Mouse (Mus musculus) forebrain, embryonic 13.5 days (tissue): ENCODE measurements around the gene Yars. TPM values are rescaled to one million over a fixed set of nuclear protein-coding genes. Genes with fewer than 3 reads are reported as not detected.
A peak's percentile ranks its signal among the peaks of the same experiment; 100 is the strongest.

ENCODE experiments used
- ATAC-seq: fragments of 200-750 bp; cut with Nextera tagmentation; 2 replicates; pipeline ENCODE4 v1.8.0; 2017
- H3K27ac ChIP-seq: fragments of 300-500 bp; sonication (generic); 2 replicates; pipeline ENCODE4 v1.5.1; 2015; ENCODE audit warnings: inconsistent platforms, mild to moderate bottlenecking, moderate library complexity
- H3K27me3 ChIP-seq: fragments of 300-500 bp; sonication (generic); 2 replicates; pipeline ENCODE4 v1.6.1; 2015; ENCODE audit warnings: mild to moderate bottlenecking, inconsistent platforms
- H3K36me3 ChIP-seq: fragments of 300-500 bp; sonication (generic); 2 replicates; pipeline ENCODE4 v1.6.1; 2015; ENCODE audit warnings: mild to moderate bottlenecking, inconsistent platforms; ENCODE audit not compliant: poor library complexity, severe bottlenecking
- H3K4me1 ChIP-seq: fragments of 300-500 bp; sonication (generic); 2 replicates; pipeline ENCODE4 v1.6.1; 2015; ENCODE audit warnings: inconsistent platforms
- H3K4me2 ChIP-seq: fragments of 300-500 bp; sonication (generic); 2 replicates; pipeline ENCODE4 v1.6.1; 2015; ENCODE audit warnings: inconsistent platforms, mild to moderate bottlenecking, moderate library complexity
- H3K4me3 ChIP-seq: fragments of 300-500 bp; sonication (generic); 2 replicates; pipeline ENCODE4 v1.5.1; 2015; ENCODE audit warnings: mild to moderate bottlenecking, inconsistent platforms
- H3K9ac ChIP-seq: fragments of 300-500 bp; sonication (generic); 2 replicates; pipeline ENCODE4 v1.6.1; 2015; ENCODE audit warnings: mild to moderate bottlenecking, inconsistent platforms
- H3K9me3 ChIP-seq: fragments of 300-500 bp; sonication (generic); replicated peaks from 2 replicates; pipeline ENCODE4 v1.6.1; 2016; ENCODE audit warnings: inconsistent platforms
- WGBS: fragments of 180-500 bp; shearing (Covaris S2); methylation state at CpG from one replicate; pipeline ENCODE4 v1.1.7; 2015; 5-methylcytosine and 5-hydroxymethylcytosine counted together
- polyA plus RNA-seq: library from polyadenylated mRNA; unstranded; fragments of >200 nt; fragmentation: Nextera tagmentation; extraction: Ambion mirVana; gene quantifications from 2 replicates; pipeline ENCODE4 v1.2.1, GENCODE M21; 2015

Yars gene
- polyA plus RNA-seq, 1 experiment from 2014 or later = 100 TPM

GRCm38 (mm10) chr4:129248243-129248767 is 58.7 kb downstream of the Yars start:
- Histone ChIP-seq H3K4me3 (peak overlapping the region; percentile 54), H3K27me3 (peaks cover 64% of the 10 kb centered on the region), H3K9me3 (no peaks in the 10 kb centered on the region), H3K36me3 (no peaks in the 10 kb centered on the region), H3K4me2 (peak overlapping the region; percentile 91), H3K4me1 (peaks cover 27% of the 10 kb centered on the region), H3K27ac (no peak overlapping the region), H3K9ac (peak overlapping the region; percentile 70)
- WGBS = 0% methylated on average over 24 of the region's 74 CpGs
- no peak for ATAC-seq

GRCm38 (mm10) chr4:129249288-129249687 is 59.7 kb downstream of the Yars start:
- no peaks in the 10 kb centered on the region for H3K9me3 ChIP-seq
- H3K4me2 ChIP-seq = no peak overlapping the region
- WGBS = 22% methylated on average over 7 of the region's 7 CpGs
- H3K9ac ChIP-seq = no peak overlapping the region
- H3K27me3 ChIP-seq = peaks cover 64% of the 10 kb centered on the region
- peaks cover 27% of the 10 kb centered on the region for H3K4me1 ChIP-seq
- ATAC-seq = no peak
- no peak overlapping the region for H3K27ac ChIP-seq
- no peak overlapping the region for H3K4me3 ChIP-seq
- H3K36me3 ChIP-seq = no peaks in the 10 kb centered on the region

- H3K36me3 ChIP-seq = no peaks in the 10 kb centered on the region
Measured at GRCm38 (mm10) chr4:129250759-129251481, 61.4 kb downstream of the Yars start.

GRCm38 (mm10) chr4:129251482-129252125 is 62.0 kb downstream of the Yars start:
- Histone ChIP-seq H3K9me3 (no peaks in the 10 kb centered on the region), H3K9ac (0 out of 2 replicates have a peak overlapping the region, but pooled peaks have one; percentile 22), H3K4me2 (peak overlapping the region; percentile 40), H3K4me3 (no peak overlapping the region), H3K27ac (no peak overlapping the region), H3K36me3 (no peaks in the 10 kb centered on the region), H3K4me1 (peaks cover 32% of the 10 kb centered on the region), H3K27me3 (peaks cover 47% of the 10 kb centered on the region)
- WGBS = 1% methylated on average over 15 of the region's 15 CpGs
- peak; percentile 21; the same call in 1 of the 2 replicates for ATAC-seq

More at GRCm38 (mm10) chr4:129250759-129251481, 61.4 kb downstream of the Yars start:
- peak overlapping the region; percentile 40 for H3K4me2 ChIP-seq
- WGBS = 15% methylated on average over 15 of the region's 15 CpGs
- peak overlapping the region; percentile 22; the same call in 1 of the 2 replicates for H3K9ac ChIP-seq
- peaks cover 27% of the 10 kb centered on the region for H3K4me1 ChIP-seq
- peaks cover 53% of the 10 kb centered on the region for H3K27me3 ChIP-seq
- no peak for ATAC-seq
- H3K9me3 ChIP-seq = no peaks in the 10 kb centered on the region
- H3K4me3 ChIP-seq = no peak overlapping the region
- H3K27ac ChIP-seq = no peak overlapping the region

- Histone ChIP-seq H3K27ac (no peak overlapping the region), H3K4me1 (peaks cover 35% of the 10 kb centered on the region), H3K36me3 (no peaks in the 10 kb centered on the region), H3K27me3 (peaks cover 38% of the 10 kb centered on the region), H3K4me3 (no peak overlapping the region), H3K4me2 (no peak overlapping the region), H3K9me3 (no peaks in the 10 kb centered on the region), H3K9ac (no peak overlapping the region)
- WGBS = 91% methylated on average over 2 of the region's 2 CpGs
- no peak for ATAC-seq
Measured at GRCm38 (mm10) chr4:129252492-129252891, 62.9 kb downstream of the Yars start.

- H3K4me2 ChIP-seq = no peak overlapping the region
- H3K9ac ChIP-seq = no peak overlapping the region
- no peak overlapping the region for H3K4me3 ChIP-seq
- peaks cover 17% of the 10 kb centered on the region for H3K27me3 ChIP-seq
- H3K4me1 ChIP-seq = peaks cover 23% of the 10 kb centered on the region
- no peak overlapping the region for H3K27ac ChIP-seq
- ATAC-seq = no peak
- WGBS = 98% methylated on average over 3 of the region's 3 CpGs
- no peaks in the 10 kb centered on the region for H3K36me3 ChIP-seq
- H3K9me3 ChIP-seq = no peaks in the 10 kb centered on the region
Measured at GRCm38 (mm10) chr4:129254571-129254970, 65.0 kb downstream of the Yars start.

GRCm38 (mm10) chr4:129256450-129257380 is 67.2 kb downstream of the Yars start:
- no peak overlapping the region for H3K9ac ChIP-seq
- no peak for ATAC-seq
- H3K36me3 ChIP-seq = no peaks in the 10 kb centered on the region

GRCm38 (mm10) chr4:129259101-129259500 is 69.5 kb downstream of the Yars start:
- Histone ChIP-seq H3K27ac (no peak overlapping the region), H3K36me3 (no peaks in the 10 kb centered on the region), H3K4me2 (no peak overlapping the region), H3K27me3 (no peaks in the 10 kb centered on the region), H3K9ac (0 out of 2 replicates have a peak overlapping the region, but pooled peaks have one; percentile 17), H3K4me1 (peaks cover 15% of the 10 kb centered on the region), H3K9me3 (no peaks in the 10 kb centered on the region), H3K4me3 (no peak overlapping the region)
- WGBS = 55% methylated on average over 4 of the region's 4 CpGs
- ATAC-seq = no peak

More at GRCm38 (mm10) chr4:129256450-129257380, 67.2 kb downstream of the Yars start:
- Histone ChIP-seq H3K4me2 (no peak overlapping the region), H3K9me3 (no peaks in the 10 kb centered on the region), H3K27me3 (no peaks in the 10 kb centered on the region), H3K4me3 (no peak overlapping the region), H3K27ac (no peak overlapping the region), H3K4me1 (peaks cover 17% of the 10 kb centered on the region)
- WGBS = 35% methylated on average over 8 of the region's 8 CpGs

GRCm38 (mm10) chr4:129260678-129261077 is 71.1 kb downstream of the Yars start:
- Histone ChIP-seq H3K4me2 (no peak overlapping the region), H3K4me1 (peaks cover 15% of the 10 kb centered on the region), H3K9ac (no peak overlapping the region), H3K27ac (no peak overlapping the region), H3K9me3 (no peaks in the 10 kb centered on the region), H3K27me3 (no peaks in the 10 kb centered on the region), H3K4me3 (no peak overlapping the region), H3K36me3 (no peaks in the 10 kb centered on the region)
- 10% methylated on average over 6 of the region's 6 CpGs for WGBS
- ATAC-seq = no peak

- no peak for ATAC-seq
- Histone ChIP-seq H3K9me3 (no peaks in the 10 kb centered on the region), H3K27me3 (no peaks in the 10 kb centered on the region), H3K36me3 (no peaks in the 10 kb centered on the region), H3K9ac (no peak within 1 kb of the TSS), H3K4me1 (peaks cover 14% of the 10 kb centered on the region), H3K4me2 (no peak within 1 kb of the TSS), H3K4me3 (no peak within 1 kb of the TSS), H3K27ac (no peak within 1 kb of the TSS)
- WGBS = 0% methylated on average over 2 of the region's 4 CpGs
Measured at GRCm38 (mm10) chr4:129261196-129261595, 71.6 kb downstream of the Yars start, which contains the start of gene C77080. Gene C77080, minus strand, starts transcription at chr4:129261404.

GRCm38 (mm10) chr4:129263225-129264021 is 73.9 kb downstream of the Yars start:
- H3K27me3 ChIP-seq = no peaks in the 10 kb centered on the region
- 45% methylated on average over 19 of the region's 19 CpGs for WGBS
- no peak overlapping the region for H3K4me3 ChIP-seq
- no peak for ATAC-seq
- H3K4me2 ChIP-seq = no peak overlapping the region
- H3K27ac ChIP-seq = no peak overlapping the region
- no peaks in the 10 kb centered on the region for H3K9me3 ChIP-seq
- peaks cover 7% of the 10 kb centered on the region for H3K4me1 ChIP-seq
- H3K36me3 ChIP-seq = no peaks in the 10 kb centered on the region
- H3K9ac ChIP-seq = no peak overlapping the region
